Mouse (Mus musculus): ENCODE measurements around the gene Slc29a1.
"Not testable (repeated sequence)": the region's sequence is repeated elsewhere in the genome, so short reads cannot be mapped to it uniquely, and the experiment has no call there.

The Slc29a1 gene

GRCm38 (mm10) chr17:45599446-45600242, at the start of gene Slc29a1:
Gene Slc29a1, minus strand, starts transcription at chr17:45599606.
- DNase-seq = peak; percentile 5

GRCm38 (mm10) chr17:45644185-45644584, 44.8 kb upstream of the Slc29a1 start:
- no peak for DNase-seq

- DNase-seq = peak; percentile 83
Measured at GRCm38 (mm10) chr17:45642701-45643100, 43.3 kb upstream of the Slc29a1 start.

GRCm38 (mm10) chr17:45641981-45642380, 42.6 kb upstream of the Slc29a1 start:
- no peak for DNase-seq

GRCm38 (mm10) chr17:45638596-45639295, 39.3 kb upstream of the Slc29a1 start:
- no peak for DNase-seq

GRCm38 (mm10) chr17:45634033-45634432, 34.6 kb upstream of the Slc29a1 start:
- DNase-seq = no peak

GRCm38 (mm10) chr17:45631940-45632339, 32.5 kb upstream of the Slc29a1 start:
- no peak for DNase-seq

- DNase-seq = no peak
Measured at GRCm38 (mm10) chr17:45630992-45631391, 31.6 kb upstream of the Slc29a1 start.

- DNase-seq = peak; percentile 83
Measured at GRCm38 (mm10) chr17:45629861-45630694, 30.7 kb upstream of the Slc29a1 start.

- no peak for DNase-seq
Measured at GRCm38 (mm10) chr17:45628885-45629855, 29.8 kb upstream of the Slc29a1 start.

- no peak for DNase-seq
Measured at GRCm38 (mm10) chr17:45628160-45628559, 28.8 kb upstream of the Slc29a1 start.

GRCm38 (mm10) chr17:45626577-45627134, 27.2 kb upstream of the Slc29a1 start:
- DNase-seq = peak; percentile 85

GRCm38 (mm10) chr17:45623425-45623824, 24.0 kb upstream of the Slc29a1 start:
- not testable (repeated sequence) for DNase-seq

GRCm38 (mm10) chr17:45619386-45620256, 20.2 kb upstream of the Slc29a1 start:
- no peak for DNase-seq

GRCm38 (mm10) chr17:45618941-45619385, 19.6 kb upstream of the Slc29a1 start:
- no peak for DNase-seq

GRCm38 (mm10) chr17:45617655-45618054, 18.2 kb upstream of the Slc29a1 start:
- DNase-seq = no peak

GRCm38 (mm10) chr17:45616679-45617078, 17.3 kb upstream of the Slc29a1 start:
- no peak for DNase-seq

GRCm38 (mm10) chr17:45616046-45616650, 16.7 kb upstream of the Slc29a1 start:
- DNase-seq = no peak

GRCm38 (mm10) chr17:45612921-45613320, 13.5 kb upstream of the Slc29a1 start:
- no peak for DNase-seq

- no peak for DNase-seq
Measured at GRCm38 (mm10) chr17:45612008-45612407, 12.6 kb upstream of the Slc29a1 start.
